Mouse (Mus musculus) c-Kit-positive CD71-positive TER-119-positive erythroid progenitor cells, embryonic 14.5 days (primary cell): ENCODE data around the gene Il33.
"Not testable (repeated sequence)": the region's sequence is repeated elsewhere in the genome, so short reads cannot be mapped to it uniquely, and the experiment has no call there.

Source experiments
- DNase-seq: peaks from one replicate; pipeline ENCODE4 v3.0.0-alpha.2; 2013; ENCODE audit warnings: low spot score

Gene Il33

DNA sequence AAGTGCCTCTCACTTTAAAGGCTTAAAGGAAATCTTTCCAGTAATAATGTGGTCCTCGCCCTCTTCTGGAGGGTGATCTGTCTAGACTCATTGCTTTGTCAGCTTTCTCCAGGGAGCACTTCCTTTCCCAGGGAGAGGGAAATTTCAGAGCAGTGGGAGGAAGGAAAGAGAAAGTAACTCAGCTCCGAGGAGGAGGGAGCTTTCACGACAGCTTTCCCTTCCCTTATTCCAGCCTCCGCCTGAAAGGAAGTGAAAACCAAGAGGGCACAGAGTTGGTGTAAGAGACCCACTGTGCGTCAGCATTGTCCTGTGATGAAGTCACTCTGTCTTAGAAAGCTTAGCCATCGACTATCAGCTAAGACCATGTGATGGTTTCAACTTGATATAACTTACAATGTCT lies 15.3 kb downstream of the Il33 start:
- no peak for DNase-seq

- no peak for DNase-seq
Observed at GRCm38 (mm10) chr19:29941208-29941607, 16.3 kb downstream of the Il33 start.

DNA sequence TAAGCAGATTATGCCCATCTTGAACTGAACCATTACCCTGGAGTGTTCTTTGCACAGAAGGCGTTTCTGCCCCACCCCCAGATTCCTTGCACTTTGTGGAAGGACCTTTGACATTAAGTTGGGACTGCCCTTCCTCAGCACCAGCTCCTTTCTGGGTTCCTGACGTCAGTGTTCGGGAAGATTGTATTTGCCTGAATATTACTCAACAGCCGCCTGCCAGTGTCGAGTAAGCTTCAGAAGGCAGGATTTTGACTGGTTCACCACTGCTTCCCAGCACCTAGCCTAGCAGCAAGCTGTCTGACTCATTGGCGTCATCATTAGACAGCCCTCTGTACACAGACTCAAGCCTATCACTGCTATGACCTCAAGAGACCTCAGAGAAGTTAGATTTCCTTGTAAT lies 17.4 kb downstream of the Il33 start:
- no peak for DNase-seq

- no peak for DNase-seq
Observed at GRCm38 (mm10) chr19:29944426-29944825, 19.5 kb downstream of the Il33 start.

- DNase-seq = not testable (repeated sequence)
Observed at GRCm38 (mm10) chr19:29944935-29945334, 20.0 kb downstream of the Il33 start.

- no peak for DNase-seq
Observed at GRCm38 (mm10) chr19:29945557-29946422, 20.9 kb downstream of the Il33 start.

DNA sequence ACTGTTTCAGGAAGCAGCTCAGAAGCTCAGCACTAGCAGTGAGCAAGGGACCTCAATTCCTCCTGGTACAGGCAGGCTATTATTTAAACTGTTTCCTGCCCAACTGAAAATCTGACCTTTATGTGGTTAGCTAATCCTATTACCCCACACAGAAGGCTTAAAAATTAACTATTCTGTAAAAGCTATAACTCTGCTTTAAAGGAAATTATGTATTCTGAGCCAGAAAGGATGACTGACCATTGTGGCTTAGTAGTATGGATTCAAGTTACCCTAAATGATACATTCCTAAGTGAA lies 21.5 kb downstream of the Il33 start:
- no peak for DNase-seq

DNA sequence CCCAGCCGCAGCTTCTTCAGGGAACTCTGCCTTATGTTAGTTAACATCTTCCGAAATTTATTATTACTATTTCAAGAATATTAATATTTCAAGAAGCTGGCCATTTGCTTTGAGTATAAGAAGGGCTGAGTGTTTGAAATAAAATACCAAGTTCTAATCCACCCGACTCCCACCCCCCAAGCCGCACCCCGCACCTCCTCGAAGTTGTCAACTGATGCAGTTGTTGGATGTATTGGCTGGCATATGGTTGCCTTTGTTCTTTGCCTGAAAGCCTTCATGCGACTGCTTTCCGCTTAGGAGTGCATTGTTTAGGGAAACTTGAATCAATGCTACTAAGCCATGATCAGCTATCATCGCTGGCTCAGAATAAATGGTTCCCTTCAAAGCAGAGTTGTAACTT lies 22.1 kb downstream of the Il33 start:
- DNase-seq = no peak

DNA sequence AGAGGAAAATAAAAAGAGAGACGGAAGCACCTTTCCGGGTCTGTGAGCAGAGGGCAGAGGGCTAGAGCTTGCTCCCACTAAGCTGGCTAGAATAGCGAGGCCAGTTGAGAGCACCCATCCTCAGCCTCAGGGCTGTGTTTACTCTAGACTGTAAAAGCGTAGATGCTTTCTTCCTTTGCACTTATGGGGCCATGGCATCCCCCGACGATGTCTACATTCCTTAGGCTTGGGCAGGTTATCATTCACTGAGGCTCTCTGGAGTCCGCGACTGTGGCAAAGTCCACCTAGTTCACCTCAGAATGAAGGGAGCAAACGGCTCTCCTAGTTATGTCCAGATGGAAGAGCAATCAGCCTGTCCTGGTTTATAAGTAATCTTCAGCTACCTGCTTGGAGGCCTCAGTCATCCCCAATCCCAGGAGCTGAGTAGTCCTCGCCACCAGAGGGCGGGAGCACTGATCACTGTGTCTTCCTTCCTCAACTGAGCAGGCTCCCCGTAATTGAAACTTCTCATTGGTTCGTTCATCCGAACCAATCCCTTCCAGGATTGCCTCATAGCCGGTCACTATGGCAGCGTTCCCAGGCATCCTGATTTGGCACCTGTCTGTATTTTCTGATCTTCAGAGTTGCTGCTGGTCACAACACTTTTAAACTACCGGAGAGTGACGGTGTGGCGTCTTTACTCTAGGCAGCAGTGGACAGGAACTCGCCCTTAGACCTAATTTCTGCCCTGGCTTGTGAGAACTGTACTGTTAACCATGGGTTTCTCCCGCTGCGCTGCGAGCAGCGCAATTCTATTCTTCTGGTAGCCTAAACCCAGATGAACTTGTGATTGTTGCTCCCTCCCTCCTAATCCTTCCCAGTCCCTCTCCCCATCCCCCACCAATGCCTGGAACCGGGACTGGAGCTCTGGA lies 23.2 kb downstream of the Il33 start:
- peak; percentile 23 for DNase-seq

DNA sequence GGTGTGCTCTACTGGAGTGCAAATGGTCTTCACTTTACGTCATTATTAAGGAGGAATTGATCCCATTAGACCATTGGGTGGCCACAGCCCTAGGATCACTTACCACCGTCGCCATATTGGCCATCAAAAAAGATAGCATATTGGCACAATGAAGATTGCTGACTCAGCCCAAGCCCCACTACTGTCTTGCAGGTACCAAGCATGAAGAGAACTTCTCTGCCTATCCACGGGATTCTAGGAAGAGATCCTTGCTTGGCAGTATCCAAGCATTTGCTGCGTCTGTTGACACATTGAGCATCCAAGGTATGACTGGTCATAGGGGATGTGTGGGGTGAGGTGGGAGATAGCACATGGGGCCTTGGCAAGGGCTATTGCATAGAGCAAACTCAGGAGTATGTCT lies 27.6 kb downstream of the Il33 start:
- no peak for DNase-seq

- DNase-seq = no peak
Observed at GRCm38 (mm10) chr19:29953833-29954232, 28.9 kb downstream of the Il33 start.

- DNase-seq = no peak
Observed at GRCm38 (mm10) chr19:29955454-29955853, 30.5 kb downstream of the Il33 start.

DNA sequence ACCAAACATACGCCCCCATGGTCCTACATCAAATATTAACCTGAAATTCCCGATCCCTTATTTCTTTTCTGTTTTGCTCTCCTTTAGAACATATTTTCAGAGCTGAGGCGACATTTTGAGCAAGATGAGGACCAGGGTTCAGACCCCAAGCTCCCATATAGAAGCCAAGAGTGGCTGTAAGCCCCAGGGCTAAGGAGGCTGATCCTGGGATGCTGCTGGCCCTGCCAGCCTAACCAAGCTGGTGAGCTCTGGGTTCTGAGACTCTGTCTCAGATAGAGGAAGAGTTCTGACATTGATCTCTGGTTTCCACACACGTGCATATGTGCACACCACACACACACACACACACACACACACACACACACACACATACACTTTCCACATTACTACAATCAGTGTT lies 36.0 kb downstream of the Il33 start:
- DNase-seq = no peak

GRCm38 (mm10) chr19:29961842-29962241 lies 36.9 kb downstream of the Il33 start:
- no peak for DNase-seq

DNA sequence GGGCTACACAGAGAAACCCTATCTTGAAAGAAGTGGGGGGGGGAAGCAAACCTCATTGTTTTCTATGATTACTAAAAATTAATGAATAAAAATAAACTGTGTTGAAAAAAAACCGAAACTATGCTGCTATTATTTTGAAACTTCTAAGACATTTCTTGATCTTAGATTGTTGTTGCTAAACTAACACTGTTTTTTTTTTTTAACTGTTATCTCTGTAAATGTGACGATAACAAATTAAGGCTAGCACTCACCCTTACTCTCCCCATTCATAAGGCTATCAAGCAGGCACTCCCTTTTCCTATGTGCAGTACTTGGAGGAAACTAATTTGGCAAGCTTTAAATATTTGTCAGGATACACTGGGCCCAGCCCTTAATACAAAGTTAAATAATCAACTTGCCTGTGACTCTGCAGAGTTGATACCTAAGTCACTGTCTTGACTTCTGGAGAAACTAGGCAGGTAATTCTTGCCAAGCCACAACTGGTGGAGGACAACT lies 38.7 kb downstream of the Il33 start:
- DNase-seq = no peak

- DNase-seq = no peak
Observed at GRCm38 (mm10) chr19:29967960-29968359, 43.0 kb downstream of the Il33 start.

DNA sequence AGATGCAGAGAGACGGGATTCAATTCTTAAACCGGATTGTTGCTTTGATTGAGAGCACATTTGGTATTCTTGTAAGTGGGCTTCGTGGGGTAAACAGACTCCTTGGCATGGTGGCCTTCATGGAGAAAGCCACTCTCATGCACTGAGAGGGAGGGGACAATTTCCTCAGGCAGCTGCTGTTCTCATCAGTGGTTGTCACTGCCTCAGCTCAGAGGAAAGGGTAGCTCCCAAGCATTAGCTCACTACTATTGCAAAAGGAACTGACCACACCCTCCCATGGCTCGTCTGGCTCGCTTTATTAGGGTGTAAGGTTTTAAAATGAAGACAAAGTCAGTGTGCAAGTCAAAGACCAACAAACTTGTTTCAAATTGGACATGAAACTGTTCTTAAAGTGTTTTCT lies 48.5 kb downstream of the Il33 start:
- no peak for DNase-seq

DNA sequence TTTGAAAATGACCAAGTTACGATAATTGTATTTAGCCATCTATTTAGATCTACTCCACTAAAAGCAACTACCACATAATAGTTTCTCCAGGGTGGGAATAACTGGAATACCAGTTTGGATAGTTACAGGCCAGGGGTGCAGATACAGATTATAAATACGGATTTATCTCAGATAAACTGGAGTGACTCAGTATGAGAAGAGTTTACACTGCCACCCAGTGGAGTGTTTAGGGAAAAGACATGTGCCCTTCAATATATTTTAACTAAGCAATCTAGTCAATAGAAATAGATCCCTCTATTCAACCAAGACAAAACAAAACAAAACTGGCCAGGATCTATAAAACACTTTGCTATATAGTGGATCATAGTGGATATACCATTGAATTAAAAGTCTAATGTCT lies 53.9 kb downstream of the Il33 start:
- DNase-seq = peak; percentile 7

DNA sequence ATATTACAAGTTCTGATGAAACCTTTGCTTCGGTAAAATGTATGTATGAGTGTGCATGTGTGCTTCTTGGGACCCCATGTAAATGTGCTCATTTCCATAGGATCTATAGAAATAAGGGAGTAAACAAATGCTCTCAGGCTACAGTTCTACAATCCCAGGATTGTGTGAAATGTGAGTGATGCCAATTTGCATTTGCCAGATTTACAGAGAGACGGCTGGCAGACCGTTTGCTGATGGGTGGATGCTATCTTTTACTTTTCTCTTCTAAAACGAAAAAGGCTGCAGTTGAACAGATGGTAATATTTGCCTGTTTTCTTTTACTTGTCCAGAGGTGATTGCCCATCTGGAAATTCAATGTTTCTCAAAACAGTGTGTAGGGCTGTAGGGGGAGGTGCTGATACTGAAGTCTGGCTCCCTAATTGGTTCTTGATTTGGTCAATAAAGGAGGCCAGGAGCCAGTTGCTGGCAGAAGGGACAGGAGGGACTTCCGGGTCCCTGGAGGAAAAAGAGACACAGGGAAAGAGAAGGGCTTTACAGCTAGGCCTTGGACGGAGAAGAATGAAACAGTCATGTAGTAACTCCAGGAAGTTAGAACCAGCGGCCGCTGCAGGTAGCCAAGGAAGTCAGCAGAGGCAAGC lies 54.7 kb downstream of the Il33 start:
- no peak for DNase-seq

DNA sequence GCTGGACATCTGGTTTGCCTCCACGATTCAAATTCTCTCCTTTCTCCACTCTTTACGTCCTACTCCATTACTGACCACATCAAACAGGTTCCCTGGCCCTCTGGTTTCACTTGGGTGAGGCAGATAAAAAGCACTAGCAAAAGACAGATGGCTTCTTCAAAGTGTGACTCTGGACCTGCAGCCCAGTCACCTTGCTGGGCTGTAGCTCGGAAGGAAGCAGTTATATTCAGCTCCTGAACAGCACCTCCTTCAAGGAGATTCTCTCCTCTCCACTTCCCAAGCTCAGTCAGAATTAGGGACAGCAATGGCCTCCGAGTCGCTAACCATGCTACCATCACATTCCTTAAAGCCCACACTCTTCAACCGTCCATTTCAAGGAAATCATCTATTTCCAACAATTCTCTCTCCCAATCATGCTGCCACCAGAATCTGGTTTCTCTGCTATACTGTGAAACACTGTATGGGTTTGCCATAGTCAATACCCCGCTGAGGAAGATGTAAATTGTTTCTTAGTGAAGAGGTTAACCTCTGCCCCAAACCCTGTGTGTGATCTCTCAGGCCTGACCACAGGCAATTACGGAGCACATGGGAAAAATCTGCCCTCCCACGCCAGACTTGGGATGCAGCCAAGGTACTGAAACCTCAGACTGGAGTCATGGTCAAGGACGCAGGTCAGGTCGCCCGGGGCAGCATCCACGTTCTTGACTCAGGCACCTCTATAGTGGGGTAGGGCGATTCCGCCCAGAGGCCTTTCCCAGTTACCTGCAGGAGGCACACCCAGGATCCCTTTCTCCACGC lies 59.5 kb downstream of the Il33 start:
- DNase-seq = no peak

DNA sequence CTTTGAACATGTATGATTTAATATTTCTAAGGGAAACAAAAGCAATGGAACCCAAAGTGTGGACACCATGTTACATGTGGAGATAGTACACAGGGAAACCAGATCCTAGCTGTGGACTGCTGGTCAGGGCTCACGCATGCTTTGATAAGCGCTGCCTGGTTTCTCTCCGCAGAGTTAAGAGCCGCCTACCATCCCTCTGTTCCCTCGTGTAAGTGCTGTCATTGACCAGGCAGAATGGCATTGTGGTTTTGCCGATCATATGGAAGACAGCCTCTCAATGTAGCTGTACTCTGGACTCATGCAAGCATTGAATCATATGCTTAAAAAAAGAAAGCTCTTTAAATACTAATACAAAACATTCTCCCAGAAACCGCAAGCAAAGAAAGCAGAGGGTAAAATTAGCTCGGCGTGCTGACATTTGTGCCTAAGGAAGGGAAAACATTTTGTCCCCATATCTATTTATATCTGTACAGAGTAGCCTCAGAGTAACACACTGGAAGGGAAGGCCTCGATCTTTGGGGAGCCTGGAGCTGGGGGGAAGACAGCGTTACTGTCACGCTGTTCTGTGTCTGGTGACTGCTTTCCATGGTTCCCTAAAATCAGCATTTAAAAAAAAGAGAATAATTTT lies 61.7 kb downstream of the Il33 start:
- DNase-seq = no peak
